Mouse (Mus musculus) cerebellum, adult 2 months (tissue): ENCODE results near the gene Prr3.

Experiments used
- CTCF ChIP-seq: fragments of 200-500 bp; IDR thresholded peaks from 2 replicates; pipeline ENCODE4 v1.5.1; 2011; ENCODE audit warnings: low read depth, mild to moderate bottlenecking, control low read depth, low read length, moderate library complexity, borderline replicate concordance; ENCODE audit not compliant: insufficient read depth
- POLR2A ChIP-seq: fragments of 200-500 bp; IDR thresholded peaks from 2 replicates; pipeline ENCODE4 v1.6.1; 2011; ENCODE audit warnings: low read length, control low read depth, borderline replicate concordance; ENCODE audit not compliant: insufficient read depth

DNA sequence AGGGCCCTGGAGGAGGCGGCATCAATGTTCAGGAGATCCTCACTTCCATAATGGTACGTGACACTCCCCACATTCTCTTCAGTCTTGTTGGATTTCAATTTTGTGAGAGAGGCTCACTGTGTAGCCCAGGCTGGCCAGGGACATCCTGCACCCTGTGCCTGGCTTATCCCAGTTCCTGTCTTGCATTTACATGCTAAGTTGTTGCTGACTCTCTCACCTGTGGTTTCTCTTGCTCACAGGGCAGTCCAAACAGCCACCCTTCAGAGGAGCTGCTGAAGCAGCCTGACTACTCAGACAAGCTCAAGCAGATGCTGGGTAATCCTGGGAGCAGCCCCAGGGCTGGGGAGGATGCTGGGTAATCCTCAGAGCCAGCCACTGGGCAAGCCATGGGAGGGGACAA lies 50.5 kb downstream of the Prr3 start:
- TF ChIP-seq CTCF, result no peak
- no peak for TF ChIP-seq POLR2A
